Mouse (Mus musculus) liver, embryonic 11.5 days (tissue): ENCODE results near the gene Ryr2. TPM values are rescaled to one million over a fixed set of nuclear protein-coding genes. Genes with fewer than 3 reads are reported as not detected.
"Not testable (repeated sequence)": the region's sequence is repeated elsewhere in the genome, so short reads cannot be mapped to it uniquely, and the experiment has no call there.

Source experiments
- ATAC-seq: fragments of 200-750 bp; cut with Nextera tagmentation; replicated peaks from 2 replicates; pipeline ENCODE4 v1.8.0; 2017; ENCODE audit warnings: moderate number of reproducible peaks, mild to moderate bottlenecking, moderate TSS enrichment, moderate library complexity; ENCODE audit not compliant: low FRiP score
- DNase-seq: peaks from one replicate; pipeline ENCODE4 v3.0.0-alpha.2; 2017; ENCODE audit warnings: low spot score
- H3K27ac ChIP-seq: fragments of 300-500 bp; sonication (generic); 2 replicates; pipeline ENCODE4 v1.5.1; 2014; ENCODE audit warnings: mild to moderate bottlenecking, low read depth, low read length, control low read depth
- H3K27me3 ChIP-seq: fragments of 300-500 bp; sonication (generic); replicated peaks from 2 replicates; pipeline ENCODE4 v1.6.1; 2014; ENCODE audit warnings: low read length, mixed read lengths; ENCODE audit not compliant: control insufficient read depth, insufficient read depth
- H3K36me3 ChIP-seq: fragments of 300-500 bp; sonication (generic); 2 replicates; pipeline ENCODE4 v1.6.1; 2014; ENCODE audit warnings: mild to moderate bottlenecking, low read length, moderate library complexity, mixed read lengths; ENCODE audit not compliant: control insufficient read depth, insufficient read depth
- H3K4me1 ChIP-seq: fragments of 300-500 bp; sonication (generic); replicated peaks from 2 replicates; pipeline ENCODE4 v1.6.1; 2014; ENCODE audit warnings: low read length, mixed read lengths; ENCODE audit not compliant: control insufficient read depth, insufficient read depth
- H3K4me2 ChIP-seq: fragments of 300-500 bp; sonication (generic); 2 replicates; pipeline ENCODE4 v1.6.1; 2014; ENCODE audit warnings: mild to moderate bottlenecking, control low read depth, moderate library complexity
- H3K4me3 ChIP-seq: fragments of 300-500 bp; sonication (generic); 2 replicates; pipeline ENCODE4 v1.5.1; 2014; ENCODE audit warnings: low read depth, low read length, control low read depth
- H3K9ac ChIP-seq: fragments of 300-500 bp; sonication (generic); 2 replicates; pipeline ENCODE4 v1.6.1; 2014; ENCODE audit warnings: low read depth, low read length, control low read depth
- H3K9me3 ChIP-seq: fragments of 300-500 bp; sonication (generic); 2 replicates; pipeline ENCODE4 v1.6.1; 2016; ENCODE audit warnings: low read length, inconsistent platforms, mixed read lengths; ENCODE audit not compliant: control insufficient read depth
- WGBS: fragments of 180-500 bp; shearing (Covaris S2); extraction: QIAGEN DNeasy Blood & Tissue Kit; methylation state at CpG from one replicate; pipeline ENCODE4 v1.1.7; 2014; 5-methylcytosine and 5-hydroxymethylcytosine counted together
- polyA plus RNA-seq: library from polyadenylated mRNA; unstranded; fragments of >200 nt; fragmentation: Nextera tagmentation; extraction: Ambion mirVana; gene quantifications from 2 replicates; pipeline ENCODE4 v1.2.1, GENCODE M21; 2014

Gene Ryr2
- 0.38 and 0.88 TPM in 2 replicates for polyA plus RNA-seq

- DNase-seq, result peak; percentile 51
- Histone ChIP-seq H3K36me3 (no peaks in the 10 kb centered on the region), H3K4me3 (peak within 1 kb of the TSS; percentile 66), H3K4me1 (no peaks in the 10 kb centered on the region), H3K9ac (peak within 1 kb of the TSS; percentile 43; the same call in 1 of the 2 replicates), H3K4me2 (peak within 1 kb of the TSS; percentile 92), H3K9me3 (no peaks in the 10 kb centered on the region), H3K27me3 (peaks cover 42% of the 10 kb centered on the region), H3K27ac (no peak within 1 kb of the TSS)
- 11% methylated on average over 43 of the region's 64 CpGs for WGBS
- peak; percentile 79 for ATAC-seq
Observed at GRCm38 (mm10) chr13:12106662-12107632, at the start of gene Ryr2. Gene Ryr2, minus strand, starts transcription at chr13:12106945.

DNA sequence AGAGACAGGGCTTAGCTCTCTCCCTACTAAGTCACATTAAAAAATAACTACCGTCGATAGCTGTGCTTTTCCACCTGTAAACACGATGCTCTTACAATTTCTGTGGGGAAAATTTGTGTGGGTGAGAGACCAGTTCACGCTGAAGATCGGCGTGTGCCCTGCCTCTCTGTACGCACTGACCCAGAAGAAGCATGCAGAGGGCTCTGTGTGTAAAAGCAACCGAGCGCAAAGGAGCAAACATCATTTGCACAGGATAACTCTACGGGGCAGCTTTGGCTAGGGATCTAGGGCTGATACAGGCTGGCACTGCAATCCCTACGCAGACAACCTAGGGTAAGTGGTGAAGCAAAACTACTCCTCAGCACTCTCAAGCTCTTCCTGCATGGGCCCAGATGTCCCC is 47.2 kb upstream of the Ryr2 start:
- DNase-seq, result no peak
- Histone ChIP-seq H3K27me3 (no peaks in the 10 kb centered on the region), H3K4me2 (no peak overlapping the region), H3K27ac (no peak overlapping the region), H3K4me1 (no peaks in the 10 kb centered on the region), H3K9me3 (no peaks in the 10 kb centered on the region), H3K4me3 (no peak overlapping the region), H3K36me3 (no peaks in the 10 kb centered on the region), H3K9ac (no peak overlapping the region)
- no peak for ATAC-seq
- 81% methylated on average over 11 of the region's 11 CpGs for WGBS

GRCm38 (mm10) chr13:12146918-12147507 is 40.3 kb upstream of the Ryr2 start:
- Histone ChIP-seq H3K4me3 (no peak overlapping the region), H3K4me1 (no peaks in the 10 kb centered on the region), H3K9me3 (no peaks in the 10 kb centered on the region), H3K27me3 (no peaks in the 10 kb centered on the region), H3K4me2 (no peak overlapping the region), H3K9ac (no peak overlapping the region), H3K27ac (no peak overlapping the region), H3K36me3 (no peaks in the 10 kb centered on the region)
- 78% methylated on average over 6 of the region's 6 CpGs for WGBS
- no peak for ATAC-seq
- DNase-seq, result no peak

DNA sequence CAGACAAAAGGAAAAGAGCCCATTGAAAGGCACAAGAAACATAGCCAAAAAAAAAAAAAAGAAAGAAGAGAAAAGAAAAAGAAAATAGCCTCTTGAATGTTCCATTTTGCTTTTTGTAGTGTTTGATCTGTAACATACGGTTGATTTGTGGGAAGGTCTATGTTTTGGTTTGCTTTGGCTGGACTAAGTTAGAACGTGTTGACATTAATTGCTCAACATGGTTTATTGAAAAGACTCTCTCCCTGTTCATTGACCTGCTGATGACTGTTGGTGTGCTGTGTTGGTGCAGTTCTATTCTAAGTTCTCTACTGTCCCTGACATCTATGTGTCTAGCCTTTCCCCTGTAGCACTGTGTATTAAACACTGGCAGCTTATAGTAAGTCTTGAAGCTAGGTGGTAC is 39.7 kb upstream of the Ryr2 start:
- Histone ChIP-seq H3K27me3 (no peaks in the 10 kb centered on the region), H3K27ac (no peak overlapping the region), H3K9ac (no peak overlapping the region), H3K4me1 (no peaks in the 10 kb centered on the region), H3K4me3 (no peak overlapping the region), H3K36me3 (no peaks in the 10 kb centered on the region), H3K9me3 (no peaks in the 10 kb centered on the region), H3K4me2 (no peak overlapping the region)
- DNase-seq, result no peak
- 77% methylated on average over 2 of the region's 2 CpGs for WGBS
- no peak for ATAC-seq

- Histone ChIP-seq H3K4me2 (no peak overlapping the region), H3K9me3 (no peaks in the 10 kb centered on the region), H3K4me3 (no peak overlapping the region), H3K36me3 (no peaks in the 10 kb centered on the region), H3K4me1 (no peaks in the 10 kb centered on the region), H3K27me3 (no peaks in the 10 kb centered on the region), H3K9ac (no peak overlapping the region), H3K27ac (no peak overlapping the region)
- DNase-seq, result no peak
- 85% methylated on average over 5 of the region's 5 CpGs for WGBS
- ATAC-seq, result no peak
Observed at GRCm38 (mm10) chr13:12143347-12143746, 36.6 kb upstream of the Ryr2 start.

DNA sequence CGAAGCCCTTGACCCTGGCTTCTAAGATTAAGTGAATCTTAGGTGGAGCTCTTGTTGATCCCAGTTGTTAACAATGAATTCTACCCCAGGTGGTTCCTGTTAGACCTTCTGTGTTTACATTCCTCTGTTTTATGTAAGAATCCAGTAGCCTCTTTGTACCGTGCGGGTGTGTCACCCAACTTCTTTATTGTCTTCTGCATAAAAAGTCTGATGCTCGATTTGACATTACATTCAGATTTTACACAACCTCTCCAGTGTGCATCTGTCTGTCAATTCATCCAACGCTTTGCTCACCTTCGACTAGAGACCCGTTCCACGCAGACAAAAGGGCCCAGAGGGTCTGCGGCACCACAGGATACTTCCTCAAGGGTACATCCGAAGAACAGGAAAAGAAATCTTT is 29.7 kb upstream of the Ryr2 start:
- H3K9me3 ChIP-seq, ATAC-seq, H3K27me3 ChIP-seq, H3K4me3 ChIP-seq, DNase-seq, H3K4me2 ChIP-seq, H3K27ac ChIP-seq, H3K36me3 ChIP-seq, H3K9ac ChIP-seq: not testable (repeated sequence)
- H3K4me1 ChIP-seq, result peaks cover 17% of the 10 kb centered on the region
- WGBS, result 88% methylated on average over 10 of the region's 10 CpGs

DNA sequence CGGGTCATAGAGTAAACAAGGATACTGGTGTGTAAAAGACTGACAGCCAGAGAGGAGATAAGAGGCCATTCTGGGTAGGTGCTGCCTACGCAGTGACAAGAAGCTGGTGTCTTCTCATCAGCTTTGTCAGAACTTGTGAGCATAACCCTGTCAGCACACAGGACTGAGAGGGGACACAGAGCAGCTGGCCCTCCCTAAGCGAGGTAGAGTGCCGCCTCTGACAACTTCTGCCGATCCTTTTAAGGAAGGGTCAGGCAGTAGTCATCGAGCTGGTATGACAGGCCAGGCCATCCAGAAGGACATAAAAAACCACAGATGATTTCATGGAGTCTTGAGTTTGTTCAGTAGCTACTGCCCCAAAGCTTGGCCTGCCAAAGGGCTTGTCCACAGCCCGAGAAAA is 26.8 kb upstream of the Ryr2 start:
- Histone ChIP-seq H3K4me1 (peaks cover 21% of the 10 kb centered on the region), H3K4me3 (no peak overlapping the region), H3K27ac (no peak overlapping the region), H3K9ac (no peak overlapping the region), H3K27me3 (no peaks in the 10 kb centered on the region), H3K4me2 (0 out of 2 replicates have a peak overlapping the region, but pooled peaks have one; percentile 7), H3K36me3 (no peaks in the 10 kb centered on the region), H3K9me3 (no peaks in the 10 kb centered on the region)
- ATAC-seq (peak; percentile 33; the same call in 1 of the 2 replicates), DNase-seq (no peak)
- 46% methylated on average over 7 of the region's 7 CpGs for WGBS

DNA sequence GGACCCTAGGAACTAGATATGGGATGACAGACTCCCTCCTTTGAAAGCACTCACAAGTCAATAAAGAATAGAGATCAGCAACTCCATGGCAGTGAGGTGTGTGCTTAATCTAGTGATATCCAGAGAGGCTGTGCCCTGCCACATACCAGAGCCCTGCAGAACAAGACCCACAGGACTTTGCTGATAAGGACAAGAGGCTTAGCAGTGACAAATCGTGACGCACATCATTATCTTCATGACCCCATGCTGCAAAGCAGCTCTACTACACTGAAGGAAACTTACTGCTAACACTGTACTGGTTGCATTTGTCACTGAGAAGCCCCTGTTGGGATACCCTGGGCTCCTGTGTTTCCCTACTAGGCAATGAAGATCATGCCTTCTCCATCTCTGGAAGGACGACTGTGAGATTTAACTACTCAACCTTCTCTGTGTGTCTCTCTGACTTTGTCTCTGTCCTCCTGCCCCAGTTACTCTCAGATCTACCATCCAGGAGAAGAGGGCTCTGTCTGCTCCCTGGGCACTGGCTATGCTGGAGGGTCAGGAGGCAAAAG is 25.5 kb upstream of the Ryr2 start:
- Histone ChIP-seq H3K36me3 (no peaks in the 10 kb centered on the region), H3K4me1 (peaks cover 21% of the 10 kb centered on the region), H3K27ac (peak overlapping the region; percentile 61), H3K9ac (peak overlapping the region; percentile 31; the same call in 1 of the 2 replicates), H3K4me2 (peak overlapping the region; percentile 43), H3K27me3 (no peaks in the 10 kb centered on the region), H3K9me3 (no peaks in the 10 kb centered on the region), H3K4me3 (no peak overlapping the region)
- WGBS, result 24% methylated on average over 3 of the region's 3 CpGs
- DNase-seq (peak; percentile 34), ATAC-seq (peak; percentile 99)
